ENCODE assay signal across 8 mouse cellular contexts in the genomic region with DNA sequence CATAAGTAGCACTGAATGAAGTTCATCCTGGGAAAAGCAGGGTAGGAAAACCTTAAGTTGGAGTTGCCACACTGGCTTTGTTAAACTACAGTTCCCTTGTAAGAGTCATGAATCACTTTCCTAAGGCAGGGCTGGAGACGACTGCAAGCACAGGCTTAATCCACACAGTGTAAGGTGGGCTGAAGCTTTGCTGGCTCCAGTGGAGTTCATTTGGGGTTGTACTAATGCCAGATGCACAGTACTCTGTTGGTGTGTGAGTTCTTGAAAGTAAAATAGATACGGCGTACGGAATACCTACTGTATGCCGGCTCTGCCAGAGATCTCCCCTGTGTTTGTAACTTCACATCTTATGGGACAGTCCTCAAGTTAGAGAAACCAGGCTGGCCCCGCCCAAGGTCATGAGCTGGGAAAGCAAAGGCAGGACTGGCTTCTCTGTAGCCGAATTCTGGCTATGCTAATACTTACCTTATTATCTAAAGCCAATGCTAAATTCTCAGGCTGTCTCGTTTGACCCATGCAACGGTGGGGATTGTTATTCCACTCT. TPM values are rescaled to one million over a fixed set of nuclear protein-coding genes. Genes with fewer than 3 reads are reported as not detected.
DNase-seq lines count a peak whose midpoint lies in the region; ATAC-seq lines count a peak whose summit lies in the region.

No protein-coding gene starts in this region.

- peaks cover 12% of the 10 kb centered on the region; the same call in 1 of the 2 replicates for H3K4me1 ChIP-seq in heart, embryonic 16.5 days (ENCODE audit: control insufficient read depth, insufficient read depth, low read length)
- H3K4me1 ChIP-seq in limb, embryonic 15.5 days: peaks cover 15% of the 10 kb centered on the region

- no peaks in the 10 kb centered on the region for H3K36me3 ChIP-seq in heart, embryonic 16.5 days (ENCODE audit: control insufficient read depth, insufficient read depth)
- no peaks in the 10 kb centered on the region for H3K36me3 ChIP-seq in limb, embryonic 15.5 days

- H3K27me3 ChIP-seq in heart, embryonic 16.5 days (ENCODE audit: control insufficient read depth, insufficient read depth, low read length): no peaks in the 10 kb centered on the region
- no peaks in the 10 kb centered on the region for H3K27me3 ChIP-seq in limb, embryonic 15.5 days

- 44% methylated on average over 9 of the region's 9 CpGs for WGBS in heart, embryonic 16.5 days
- 59% methylated on average over 9 of the region's 9 CpGs for WGBS in limb, embryonic 15.5 days

- intact Hi-C loops in left cerebral cortex, postnatal 4 days (cut with DNase I): loop anchor here (5.0 kb wide), 1 partner anchor 72 kb away; no protein-coding TSS in a partner anchor

- peak; percentile 34 for ATAC-seq in heart, embryonic 16.5 days (replicated peaks; ENCODE audit: extremely low read depth, insufficient read depth, low FRiP score)
- peak; percentile 35 for ATAC-seq in limb, embryonic 15.5 days (ENCODE audit: insufficient number of reproducible peaks, low FRiP score, low TSS enrichment, low read depth)

- H3K9me3 ChIP-seq in heart, embryonic 16.5 days (replicated peaks; ENCODE audit: control insufficient read depth, low read length): no peaks in the 10 kb centered on the region
- H3K9me3 ChIP-seq in limb, embryonic 15.5 days: no peaks in the 10 kb centered on the region

- peak; percentile 50 to 74 for DNase-seq in adrenal gland, adult (ENCODE audit: inconsistent age in 2 of 2, low spot score in 1 of 2)
- DNase-seq in adrenal gland, adult 8-10 months: no peak
- peak; percentile 50 for DNase-seq in adrenal gland, postnatal 14 days
- DNase-seq in urinary bladder, adult 18-20 months (ENCODE audit: low spot score in 2 of 2): no peak
- DNase-seq in T-cell, adult 2 months (ENCODE audit: low spot score): no peak
- no peak for DNase-seq in left cerebral cortex, postnatal 4 days

- H3K9ac ChIP-seq in heart, embryonic 16.5 days (ENCODE audit: low read length): peak overlapping the region; percentile 84
- peak overlapping the region; percentile 63 for H3K9ac ChIP-seq in limb, embryonic 15.5 days

- peak overlapping the region; percentile 92 for H3K27ac ChIP-seq in heart, embryonic 16.5 days (ENCODE audit: low read length)
- peak overlapping the region; percentile 93 for H3K27ac ChIP-seq in limb, embryonic 15.5 days

- peak overlapping the region; percentile 78 for H3K4me2 ChIP-seq in heart, embryonic 16.5 days (ENCODE audit: low read depth, low read length)
- H3K4me2 ChIP-seq in limb, embryonic 15.5 days: peak overlapping the region; percentile 59

- H3K4me3 ChIP-seq in heart, embryonic 16.5 days (ENCODE audit: low read length): peak overlapping the region; percentile 56
- peak overlapping the region; percentile 51 for H3K4me3 ChIP-seq in limb, embryonic 15.5 days

RNA-seq across cellular contexts. Expression of a gene that starts 3.3 kb away (rescaled TPM):
- 10 to 100 TPM; 14.3 to 23.6 (median 19.0) TPM for total RNA-seq in adrenal gland, adult 8-10 months (2022)
- 13.0 and 13.7 TPM in 2 replicates for total RNA-seq in adrenal gland, postnatal 14 days (2021)
- polyA plus RNA-seq in heart, embryonic 16.5 days (2015; fragmentation: Nextera tagmentation; extraction: Ambion mirVana): 78.7 and 79.6 TPM in 2 replicates
- 20.9 and 28.7 TPM in 2 replicates for polyA plus RNA-seq in limb, embryonic 15.5 days (2015; fragmentation: Nextera tagmentation; extraction: Ambion mirVana)
- 1 to 10 TPM; 3.3 to 4.0 TPM for total RNA-seq in left cerebral cortex, postnatal 4 days (2021)

Comparison
In these comparisons a context has a peak if more than half of its experiments do, and no peak if none do; other contexts are left out.
1. DNase-seq: peak in adrenal gland, adult (2 of 2) and adrenal gland, postnatal 14 days (single experiment); none in adrenal gland, adult 8-10 months (single experiment), urinary bladder, adult 18-20 months (0 of 2), T-cell, adult 2 months (single experiment) and left cerebral cortex, postnatal 4 days (single experiment).